Mouse (Mus musculus): ENCODE results near the gene Defb11.
"Not testable (repeated sequence)": the region's sequence is repeated elsewhere in the genome, so short reads cannot be mapped to it uniquely, and the experiment has no call there.

Defb11 gene

GRCm38 (mm10) chr8:21906290-21906689, at the start of gene Defb11:
Defb11 (minus strand) TSS chr8:21906412.
- not testable (repeated sequence) for DNase-seq (ENCODE audit: low spot score in 2 of 2)

GRCm38 (mm10) chr8:21955321-21955720, 49.1 kb upstream of the Defb11 start:
- peak; percentile 4 to 44 for DNase-seq (ENCODE audit: low spot score in 2 of 2)

- no peak for DNase-seq (ENCODE audit: low spot score in 2 of 2)
Observed at GRCm38 (mm10) chr8:21947311-21948017, 41.3 kb upstream of the Defb11 start.

DNA sequence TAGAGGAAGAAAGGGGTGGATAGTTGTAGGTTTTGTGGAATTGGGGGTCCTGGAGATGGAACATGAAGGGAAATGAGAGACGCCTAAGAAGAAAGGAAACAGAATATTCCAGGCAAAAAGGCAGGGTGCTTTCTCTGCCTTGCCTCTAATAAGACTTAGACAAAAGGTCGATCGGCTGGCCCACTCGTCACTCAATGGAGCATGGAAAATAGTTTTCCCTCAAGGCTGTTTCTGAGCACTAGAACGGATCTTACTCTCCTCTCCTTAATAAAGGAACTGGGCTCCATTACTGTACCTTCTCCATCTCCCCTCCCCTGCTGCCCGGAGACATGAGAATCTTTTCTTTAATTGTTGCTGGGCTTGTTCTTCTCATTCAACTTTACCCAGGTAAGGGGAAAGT, 40.2 kb upstream of the Defb11 start, which contains the start of gene Defb13:
TSS of gene Defb13 (plus strand) at position 301 of the 400 bp plus-strand sequence.
- DNase-seq (ENCODE audit: low spot score in 2 of 2) = no peak

GRCm38 (mm10) chr8:21938052-21938451, 31.8 kb upstream of the Defb11 start, which contains the start of gene Defb35:
Defb35 (plus strand) TSS chr8:21938352.
- not testable (repeated sequence) for DNase-seq (ENCODE audit: low spot score in 2 of 2)

DNA sequence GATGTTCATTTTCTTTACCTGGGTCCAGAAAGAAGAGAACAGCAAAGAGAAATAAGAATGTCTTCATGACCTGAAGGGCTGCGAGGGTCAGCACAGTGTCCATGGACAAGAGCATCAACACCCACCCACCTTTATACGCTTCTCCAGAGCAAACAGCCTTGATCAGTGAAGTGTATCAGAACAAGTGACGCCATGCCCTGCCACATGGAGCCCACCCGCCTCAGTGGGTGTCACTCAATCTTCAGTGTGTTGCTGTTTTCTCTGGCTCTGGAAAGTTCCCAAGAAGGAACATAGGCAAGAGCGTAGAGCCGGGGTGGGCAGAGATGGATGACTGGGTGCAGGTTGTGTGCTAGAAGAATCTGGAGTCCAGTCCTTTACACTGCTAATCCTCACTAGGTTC, 26.4 kb upstream of the Defb11 start, which contains the start of gene Defb15:
TSS of gene Defb15 (minus strand) at position 101 of the 400 bp plus-strand sequence.
- DNase-seq (ENCODE audit: low spot score in 2 of 2) = no peak

DNA sequence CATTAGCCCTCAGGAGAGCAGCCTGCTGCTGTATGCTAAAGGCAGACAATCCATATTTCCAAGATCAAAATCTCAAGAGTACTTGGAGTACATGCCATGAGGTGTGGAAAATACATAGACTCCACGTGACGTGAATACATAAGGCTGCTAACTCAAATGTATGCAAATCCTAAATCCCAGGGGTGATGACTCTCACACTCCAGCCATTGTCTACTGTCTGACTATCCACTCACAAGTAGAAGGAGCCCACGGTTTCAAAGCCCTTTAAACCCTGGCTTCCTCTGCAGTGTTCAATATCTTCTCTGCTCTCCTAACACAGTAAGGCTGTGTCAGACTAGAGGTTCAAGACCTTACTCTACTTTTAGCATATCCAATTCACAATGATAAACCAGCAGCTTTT, 24.5 kb upstream of the Defb11 start:
- DNase-seq (ENCODE audit: low spot score in 2 of 2) = not testable (repeated sequence)

GRCm38 (mm10) chr8:21915625-21916024, 9.4 kb upstream of the Defb11 start:
- DNase-seq (ENCODE audit: low spot score in 2 of 2) = no peak

DNA sequence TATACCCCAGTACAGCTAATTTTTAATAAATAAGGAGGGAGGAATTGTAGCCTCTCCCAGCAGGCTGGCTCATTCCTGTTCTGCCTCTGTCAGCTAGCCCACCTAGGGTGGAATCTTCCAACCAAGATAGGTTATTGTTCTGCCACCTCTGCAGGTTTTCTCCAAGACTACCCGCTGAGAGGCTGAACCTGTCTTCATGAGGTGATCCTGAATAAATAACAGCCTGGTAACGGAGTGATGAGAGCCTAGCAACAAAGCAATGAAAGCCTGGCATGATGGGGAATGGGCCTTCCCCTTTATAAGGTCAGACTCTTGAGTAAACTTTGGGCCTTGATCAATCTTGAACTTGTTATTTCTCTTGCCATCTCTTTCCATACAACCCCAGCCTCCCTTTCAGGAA, 6.3 kb upstream of the Defb11 start:
- no peak for DNase-seq (ENCODE audit: low spot score in 2 of 2)

DNA sequence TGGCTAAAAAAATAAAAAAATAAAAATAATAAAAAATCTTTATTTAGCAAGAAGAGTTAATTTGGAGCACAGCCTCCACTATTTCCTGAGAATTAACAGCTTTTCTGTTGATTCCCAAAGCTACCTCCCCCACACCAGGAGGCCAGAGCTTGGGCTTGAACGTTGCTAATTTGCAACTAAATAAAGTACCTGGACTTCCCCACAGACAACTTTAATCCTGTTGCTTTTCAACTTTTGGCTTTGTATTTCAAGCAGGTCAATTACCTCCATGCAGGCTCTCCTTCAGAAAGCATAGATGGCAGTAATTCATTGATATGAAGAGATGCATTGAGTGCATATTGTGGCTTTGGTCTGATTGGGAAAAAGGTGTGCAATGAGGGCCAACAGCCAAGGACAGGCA, 5.7 kb upstream of the Defb11 start:
- no peak for DNase-seq (ENCODE audit: low spot score in 2 of 2)

GRCm38 (mm10) chr8:21885321-21885720, 20.9 kb downstream of the Defb11 start, which contains the start of gene Defb9:
Defb9 (minus strand) TSS chr8:21885421.
- not testable (repeated sequence) for DNase-seq (ENCODE audit: low spot score in 2 of 2)

DNA sequence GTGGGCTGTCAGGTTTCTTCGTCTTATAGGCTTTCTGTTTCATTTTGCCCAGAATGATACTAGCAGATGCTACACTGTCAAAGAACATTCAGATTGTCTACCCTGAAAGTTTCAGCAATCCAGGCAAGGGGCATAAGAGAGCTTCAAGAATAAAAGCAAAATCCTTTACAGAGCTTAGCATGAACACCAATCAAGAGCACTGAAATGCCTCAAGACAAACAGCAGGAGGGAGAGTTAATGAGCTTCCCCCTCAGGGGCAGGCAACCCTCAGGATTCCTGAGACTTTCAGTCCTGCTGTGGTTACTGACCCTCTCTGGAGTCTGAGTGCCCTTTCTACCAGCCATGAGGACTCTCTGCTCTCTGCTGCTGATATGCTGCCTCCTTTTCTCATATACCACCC, 47.6 kb downstream of the Defb11 start, which contains the start of gene Defb10:
TSS of gene Defb10 (plus strand) at position 316 of the 400 bp plus-strand sequence.
- not testable (repeated sequence) for DNase-seq (ENCODE audit: low spot score in 2 of 2)

Data from spleen, postnatal 10 days (tissue).